Mouse (Mus musculus): Measurements from ENCODE around the gene Mpv17l.
"Not testable (repeated sequence)": the region's sequence is repeated elsewhere in the genome, so short reads cannot be mapped to it uniquely, and the experiment has no call there.

Gene Mpv17l

GRCm38 (mm10) chr16:13902888-13903483 lies at the start of gene Mpv17l, which contains the start of gene Pdxdc1:
Mpv17l (plus strand) TSS chr16:13903161.
Pdxdc1 (minus strand) TSS chr16:13903131.
- peak; percentile 98 for DNase-seq (ENCODE audit: low read depth)

- DNase-seq (ENCODE audit: low read depth), result no peak
These were observed 49.1 kb upstream of the Mpv17l start for GRCm38 (mm10) chr16:13853886-13854285.

- DNase-seq (ENCODE audit: low read depth), result no peak
These were observed 36.9 kb upstream of the Mpv17l start for GRCm38 (mm10) chr16:13866076-13866475.

GRCm38 (mm10) chr16:13866616-13867015 lies 36.3 kb upstream of the Mpv17l start:
- no peak for DNase-seq (ENCODE audit: low read depth)

GRCm38 (mm10) chr16:13867406-13867805 lies 35.6 kb upstream of the Mpv17l start:
- DNase-seq (ENCODE audit: low read depth), result not testable (repeated sequence)

GRCm38 (mm10) chr16:13867910-13868514 lies 34.9 kb upstream of the Mpv17l start:
- DNase-seq (ENCODE audit: low read depth), result no peak

GRCm38 (mm10) chr16:13875483-13875882 lies 27.5 kb upstream of the Mpv17l start:
- DNase-seq (ENCODE audit: low read depth), result peak; percentile 44

- no peak for DNase-seq (ENCODE audit: low read depth)
These were observed 19.7 kb upstream of the Mpv17l start for GRCm38 (mm10) chr16:13883094-13883774.

GRCm38 (mm10) chr16:13890449-13890848 lies 12.5 kb upstream of the Mpv17l start:
- DNase-seq (ENCODE audit: low read depth), result no peak

- DNase-seq (ENCODE audit: low read depth), result no peak
These were observed 10.1 kb upstream of the Mpv17l start for GRCm38 (mm10) chr16:13892850-13893249.

- no peak for DNase-seq (ENCODE audit: low read depth)
These were observed 8.9 kb upstream of the Mpv17l start for GRCm38 (mm10) chr16:13894097-13894496.

GRCm38 (mm10) chr16:13895740-13896139 lies 7.2 kb upstream of the Mpv17l start:
- no peak for DNase-seq (ENCODE audit: low read depth)

- no peak for DNase-seq (ENCODE audit: low read depth)
These were observed 6.6 kb upstream of the Mpv17l start for GRCm38 (mm10) chr16:13896357-13896756.

GRCm38 (mm10) chr16:13898981-13899380 lies 4.0 kb upstream of the Mpv17l start:
- DNase-seq (ENCODE audit: low read depth), result no peak

GRCm38 (mm10) chr16:13902397-13902831 lies 547 bp upstream of the Mpv17l start:
- peak; percentile 63 for DNase-seq (ENCODE audit: low read depth)

GRCm38 (mm10) chr16:13903488-13903887 lies 527 bp downstream of the Mpv17l start:
- DNase-seq (ENCODE audit: low read depth), result peak; percentile 94

GRCm38 (mm10) chr16:13907297-13907696 lies 4.3 kb downstream of the Mpv17l start:
- DNase-seq (ENCODE audit: low read depth), result no peak

- no peak for DNase-seq (ENCODE audit: low read depth)
These were observed 17.1 kb downstream of the Mpv17l start for GRCm38 (mm10) chr16:13920093-13920492.

- DNase-seq (ENCODE audit: low read depth), result peak; percentile 12
These were observed 18.1 kb downstream of the Mpv17l start for GRCm38 (mm10) chr16:13921063-13921462.

- no peak for DNase-seq (ENCODE audit: low read depth)
These were observed 18.8 kb downstream of the Mpv17l start for GRCm38 (mm10) chr16:13921781-13922180.

GRCm38 (mm10) chr16:13922499-13922898 lies 19.5 kb downstream of the Mpv17l start:
- DNase-seq (ENCODE audit: low read depth), result not testable (repeated sequence)

- not testable (repeated sequence) for DNase-seq (ENCODE audit: low read depth)
These were observed 20.0 kb downstream of the Mpv17l start for GRCm38 (mm10) chr16:13922966-13923365.

- no peak for DNase-seq (ENCODE audit: low read depth)
These were observed 24.6 kb downstream of the Mpv17l start for GRCm38 (mm10) chr16:13927456-13928075.
